Mouse (Mus musculus) kidney, postnatal 25 days (tissue): ENCODE results near the gene Grk1.

Source experiments
- DNase-seq, 2 experiments: peaks; one replicate each; pipeline ENCODE4 v3.0.0; 2021; ENCODE audit warnings: mixed read lengths in 2 of 2

Gene Grk1

GRCm38 (mm10) chr8:13404666-13405131, at the start of gene Grk1:
Gene Grk1 (plus strand): TSS chr8:13405081.
- no peak for DNase-seq

GRCm38 (mm10) chr8:13356221-13356620, 48.7 kb upstream of the Grk1 start:
- DNase-seq, result no peak

GRCm38 (mm10) chr8:13356681-13357080, 48.2 kb upstream of the Grk1 start:
- DNase-seq, result no peak

- DNase-seq, result no peak
Measured at GRCm38 (mm10) chr8:13360213-13360612, 44.7 kb upstream of the Grk1 start.

- no peak for DNase-seq
Measured at GRCm38 (mm10) chr8:13361865-13362264, 43.0 kb upstream of the Grk1 start.

- DNase-seq, result no peak
Measured at GRCm38 (mm10) chr8:13373151-13373662, 31.7 kb upstream of the Grk1 start.

- DNase-seq, result no peak
Measured at GRCm38 (mm10) chr8:13381630-13382029, 23.3 kb upstream of the Grk1 start.

- no peak for DNase-seq
Measured at GRCm38 (mm10) chr8:13382536-13382935, 22.3 kb upstream of the Grk1 start.

- DNase-seq, result no peak
Measured at GRCm38 (mm10) chr8:13382999-13383398, 21.9 kb upstream of the Grk1 start.

- DNase-seq, result no peak
Measured at GRCm38 (mm10) chr8:13386366-13386765, 18.5 kb upstream of the Grk1 start.

GRCm38 (mm10) chr8:13387728-13388127, 17.2 kb upstream of the Grk1 start:
- no peak for DNase-seq

GRCm38 (mm10) chr8:13388744-13389143, 16.1 kb upstream of the Grk1 start:
- DNase-seq, result no peak

GRCm38 (mm10) chr8:13393869-13394268, 11.0 kb upstream of the Grk1 start:
- no peak for DNase-seq

GRCm38 (mm10) chr8:13396725-13397124, 8.2 kb upstream of the Grk1 start, which contains the start of gene Atp4b:
Gene Atp4b (minus strand): TSS chr8:13396825.
- DNase-seq, result no peak

GRCm38 (mm10) chr8:13403517-13403916, 1.4 kb upstream of the Grk1 start:
- DNase-seq, result no peak

- DNase-seq, result no peak
Measured at GRCm38 (mm10) chr8:13406011-13406410, 1.1 kb downstream of the Grk1 start.

- DNase-seq, result peak; percentile 64 to 72
Measured at GRCm38 (mm10) chr8:13411597-13411996, 6.7 kb downstream of the Grk1 start.

- DNase-seq, result peak in 1 of 2 experiments; percentile 67
Measured at GRCm38 (mm10) chr8:13412891-13413558, 8.1 kb downstream of the Grk1 start.

- peak in 1 of 2 experiments; percentile 5 for DNase-seq
Measured at GRCm38 (mm10) chr8:13413823-13414390, 9.0 kb downstream of the Grk1 start.

GRCm38 (mm10) chr8:13415879-13416278, 11.0 kb downstream of the Grk1 start:
- no peak for DNase-seq

- no peak for DNase-seq
Measured at GRCm38 (mm10) chr8:13419111-13419639, 14.3 kb downstream of the Grk1 start.

GRCm38 (mm10) chr8:13420970-13421369, 16.1 kb downstream of the Grk1 start:
- no peak for DNase-seq

GRCm38 (mm10) chr8:13427351-13427750, 22.5 kb downstream of the Grk1 start:
- DNase-seq, result peak in 1 of 2 experiments; percentile 34

GRCm38 (mm10) chr8:13428156-13428555, 23.3 kb downstream of the Grk1 start:
- no peak for DNase-seq
